Mouse (Mus musculus) heart, adult 2 months (tissue): ENCODE data around the gene Jtb.

ENCODE experiments used
- CTCF ChIP-seq: fragments of 200-600 bp; IDR thresholded peaks from 2 replicates; pipeline ENCODE4 v1.8.1; 2022; ENCODE audit warnings: antibody characterized with exemption, mild to moderate bottlenecking, moderate library complexity
- EP300 ChIP-seq: fragments of 200-500 bp; IDR thresholded peaks from 2 replicates; pipeline ENCODE4 v1.6.1; 2011; ENCODE audit warnings: low read depth, low read length, control low read depth; ENCODE audit not compliant: insufficient read depth

DNA sequence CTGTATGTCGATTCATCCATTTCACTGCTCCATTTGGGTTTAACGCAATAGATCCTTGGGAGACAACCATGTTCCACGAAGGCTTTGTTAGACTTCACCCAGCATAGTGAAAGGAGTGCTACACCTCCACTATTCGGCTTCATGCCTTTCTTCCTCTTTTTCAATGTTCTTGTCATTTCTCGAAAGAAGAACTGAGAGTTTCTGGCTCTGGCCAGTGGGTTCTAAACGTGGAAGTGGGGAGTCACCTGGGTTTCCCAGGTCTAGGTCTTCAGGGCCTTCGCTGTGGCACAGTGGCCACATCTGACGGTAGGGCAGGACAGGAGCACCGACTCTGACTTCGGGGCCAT, 33.3 kb downstream of the Jtb start:
- TF ChIP-seq EP300 (no peak), CTCF (no peak)
